ENCODE assay signal across 16 mouse cellular contexts in genomic region chr7:66405951-66406721, GRCm38 (mm10). TPM values are rescaled to one million over a fixed set of nuclear protein-coding genes. Genes with fewer than 3 reads are reported as not detected.
A peak's percentile ranks its signal among the peaks of the same experiment; 100 is the strongest.
DNase-seq lines count a peak whose midpoint lies in the region; ATAC-seq and TF ChIP-seq lines count a peak whose summit lies in the region.
"Had no signal": no experiment of that assay in that cellular context is flagged by ENCODE, and none has a peak within 500 bp of the region (broad histone marks: within the 10 kb centered on the region; RNA-seq: fewer than 3 reads in every experiment).

No protein-coding gene starts in this region.

- H3K9me3 ChIP-seq in stomach, postnatal 0 days (ENCODE audit: control insufficient read depth, low read length) = no peaks in the 10 kb centered on the region
- H3K9me3 ChIP-seq: limb, embryonic 13.5 days; midbrain, embryonic 12.5 days had no signal

- peak; percentile 24 for DNase-seq in gastrocnemius, adult 18-20 months (ENCODE audit: low spot score)
- DNase-seq in gastrocnemius, postnatal 10 days = no peak
- peak; percentile 59 to 70 for DNase-seq in kidney, postnatal 4 days
- no peak for DNase-seq in kidney, adult 11 months
- peak; percentile 34 to 39 for DNase-seq in heart, adult 2 months
- peak; percentile 26 for DNase-seq in stomach, postnatal 0 days (ENCODE audit: low spot score)
- DNase-seq in liver = no peak
- no peak for DNase-seq in MN1 (ENCODE audit: low spot score)
- DNase-seq: cerebellum, adult 8-10 months; lung, embryonic 14.5 days had no signal

- intact Hi-C loops in heart, adult 2 months (cut with DNase I) = no loop called here

- 36% methylated on average over 13 of the region's 13 CpGs for WGBS in heart, adult 2 months
- 54% methylated on average over 13 of the region's 13 CpGs for WGBS in stomach, postnatal 0 days

- no peak overlapping the region for H3K4me2 ChIP-seq in stomach, postnatal 0 days (replicated peaks; ENCODE audit: low read depth)
- H3K4me2 ChIP-seq: limb, embryonic 13.5 days; lung, embryonic 14.5 days; midbrain, embryonic 12.5 days had no signal

- no peak for TF ChIP-seq CTCF in heart, adult 2 months (IDR thresholded peaks at IDR 0.05)
- TF ChIP-seq CTCF in stomach, postnatal 0 days (IDR thresholded peaks at IDR 0.05; ENCODE audit: low read depth) = no peak

- no peak for ATAC-seq in stomach, postnatal 0 days (ENCODE audit: low FRiP score, low TSS enrichment)

- no peak for TF ChIP-seq EP300 in heart, adult 2 months (IDR thresholded peaks at IDR 0.05; ENCODE audit: insufficient read depth, low read depth, low read length)
- no peak for TF ChIP-seq EP300 in stomach, postnatal 0 days (optimal IDR thresholded peaks at IDR 0.05)

- no peaks in the 10 kb centered on the region for H3K27me3 ChIP-seq in heart, adult 2 months (ENCODE audit: control insufficient read depth, insufficient read depth, low read length)
- no peaks in the 10 kb centered on the region for H3K27me3 ChIP-seq in stomach, postnatal 0 days (ENCODE audit: control insufficient read depth, insufficient read depth, low read length)
- H3K27me3 ChIP-seq: limb, embryonic 13.5 days; midbrain, embryonic 12.5 days had no signal

- TF ChIP-seq POLR2A in heart, adult 2 months (IDR thresholded peaks at IDR 0.05; ENCODE audit: insufficient read depth, low read depth, low read length) = no peak

- no peaks in the 10 kb centered on the region for H3K79me2 ChIP-seq in heart, adult 2 months (replicated peaks; ENCODE audit: control insufficient read depth, insufficient read depth, low read length)

- H3K9ac ChIP-seq in heart, adult 2 months (ENCODE audit: low read depth, low read length) = no peak overlapping the region
- 0 out of 2 replicates have a peak overlapping the region, but pooled peaks have one; percentile 8 for H3K9ac ChIP-seq in stomach, postnatal 0 days (ENCODE audit: low read length)
- H3K9ac ChIP-seq: limb, embryonic 13.5 days; lung, embryonic 14.5 days; midbrain, embryonic 12.5 days had no signal

- H3K27ac ChIP-seq in heart, adult 2 months = peak overlapping the region; percentile 31; the same call in 1 of the 2 replicates
- no peak overlapping the region; the same call in 1 of the 2 replicates for H3K27ac ChIP-seq in stomach, postnatal 0 days (replicated peaks)
- H3K27ac ChIP-seq: limb, embryonic 13.5 days; midbrain, embryonic 12.5 days had no signal

- peaks cover 13% of the 10 kb centered on the region for H3K4me1 ChIP-seq in heart, adult 2 months (ENCODE audit: control insufficient read depth, insufficient read depth, low read length)
- H3K4me1 ChIP-seq in stomach, postnatal 0 days (replicated peaks; ENCODE audit: control insufficient read depth, insufficient read depth) = no peaks in the 10 kb centered on the region

- no peaks in the 10 kb centered on the region for H3K36me3 ChIP-seq in heart, adult 2 months (ENCODE audit: control insufficient read depth, insufficient read depth, low read length)
- no peaks in the 10 kb centered on the region for H3K36me3 ChIP-seq in stomach, postnatal 0 days (ENCODE audit: control insufficient read depth, insufficient read depth, low read length)
- H3K36me3 ChIP-seq: limb, embryonic 13.5 days; midbrain, embryonic 12.5 days had no signal

- no peak overlapping the region for H3K4me3 ChIP-seq in heart, adult 2 months
- no peak overlapping the region for H3K4me3 ChIP-seq in stomach, postnatal 0 days (ENCODE audit: low read depth, low read length)
- H3K4me3 ChIP-seq: limb, embryonic 13.5 days; midbrain, embryonic 12.5 days had no signal

RNA-seq across cellular contexts. Expression of gene Lrrk1, which starts 18.0 kb away (rescaled TPM):
- 1 to 10 TPM; 2.8 to 3.4 TPM for total RNA-seq in gastrocnemius, adult 18-20 months (2021)
- 1 to 10 TPM; 7.7 to 9.2 TPM for total RNA-seq in gastrocnemius, postnatal 10 days (2021)
- total RNA-seq in heart, adult 2 months (2021) = 1 to 10 TPM; 7.8 to 9.6 TPM
- 11.0 and 12.0 TPM in 2 replicates for polyA plus RNA-seq in heart, adult 2 months (2012; rRNA removed)
- polyA plus RNA-seq in stomach, postnatal 0 days (2015; fragmentation: Nextera tagmentation; extraction: Ambion mirVana) = 8.5 and 9.2 TPM in 2 replicates

RNA-seq across cellular contexts. Expression of gene Aldh1a3, which starts 21.2 kb away (rescaled TPM):
- total RNA-seq in gastrocnemius, adult 18-20 months (2021) = 1 to 10 TPM in 1 of 2 experiments, under 1 TPM in 1; 0.37 to 1.4 TPM
- total RNA-seq in gastrocnemius, postnatal 10 days (2021) = 1 to 10 TPM; 7.4 to 9.0 TPM
- 1 to 10 TPM in 1 of 2 experiments, under 1 TPM in 1; 0.75 to 1.0 TPM for total RNA-seq in heart, adult 2 months (2021)
- 0.85 and 0.86 TPM in 2 replicates for polyA plus RNA-seq in heart, adult 2 months (2012; rRNA removed)
- 7.7 and 9.6 TPM in 2 replicates for polyA plus RNA-seq in stomach, postnatal 0 days (2015; fragmentation: Nextera tagmentation; extraction: Ambion mirVana)
- total RNA-seq: hematopoietic stem cell, adult 5-6 weeks had no signal

RNA-seq across cellular contexts. Expression of gene Gm10974, which starts 40.4 kb away (rescaled TPM):
- total RNA-seq in gastrocnemius, adult 18-20 months (2021) = not detected
- total RNA-seq in gastrocnemius, postnatal 10 days (2021) = not detected
- total RNA-seq in heart, adult 2 months (2021) = not detected
- not detected in 2 replicates for polyA plus RNA-seq in heart, adult 2 months (2012; rRNA removed)
- not detected in 2 replicates for polyA plus RNA-seq in stomach, postnatal 0 days (2015; fragmentation: Nextera tagmentation; extraction: Ambion mirVana)
- total RNA-seq: hematopoietic stem cell, adult 5-6 weeks; layer of hippocampus, postnatal 25 days had no signal
- polyA plus RNA-seq: frontal cortex, adult 2 months; kidney, adult 2 months; limb, embryonic 13.5 days; lung, embryonic 14.5 days; midbrain, embryonic 12.5 days had no signal

Comparison
In these comparisons a context has a peak if more than half of its experiments do, and no peak if none do; other contexts are left out.
1. DNase-seq: peak in gastrocnemius, adult 18-20 months (single experiment), kidney, postnatal 4 days (2 of 2), heart, adult 2 months (2 of 2) and stomach, postnatal 0 days (single experiment); none in gastrocnemius, postnatal 10 days (single experiment), kidney, adult 11 months (single experiment), liver (single experiment) and MN1 (single experiment).